Mouse (Mus musculus): Measurements from ENCODE around the gene Arxes2.

DNA sequence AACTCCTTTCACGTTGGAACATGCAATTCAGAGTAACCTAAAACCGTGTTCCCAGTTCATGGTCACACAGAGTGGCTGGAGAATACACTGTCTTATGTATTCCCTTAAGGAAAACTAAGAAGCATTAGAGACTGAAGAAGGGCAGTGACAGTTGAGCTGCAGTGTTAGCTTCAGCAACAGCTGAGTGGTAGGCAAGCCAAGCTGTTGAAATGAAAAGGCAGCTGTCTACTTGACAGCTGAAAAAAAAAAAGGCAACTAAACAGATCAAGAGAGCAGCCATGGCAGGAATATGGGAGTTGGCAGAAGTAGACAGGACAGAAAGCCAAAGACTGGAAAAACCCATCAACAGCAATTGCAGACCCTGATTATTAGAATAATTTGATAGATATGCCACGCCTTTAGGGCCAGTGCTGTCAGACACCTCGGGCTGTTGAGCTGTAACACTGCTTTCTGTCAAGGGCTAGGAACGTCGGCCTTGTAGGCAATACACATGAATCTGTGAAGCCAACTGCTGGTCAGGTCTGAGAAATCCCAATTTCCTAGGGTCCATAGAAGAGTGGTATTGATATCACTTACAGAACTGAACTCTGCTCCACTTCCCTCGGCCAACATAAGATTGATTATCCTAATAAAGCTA is 34.9 kb upstream of the Arxes2 start:
- no peak for TF ChIP-seq CTCF (conservative IDR thresholded peaks at IDR 0.05; ENCODE audit: low read length)
- TF ChIP-seq POU5F1 (IDR thresholded peaks at IDR 0.05; ENCODE audit: borderline replicate concordance, low read length): no peak
- TF ChIP-seq NANOG (IDR thresholded peaks at IDR 0.05; ENCODE audit: borderline replicate concordance, low read length): no peak

All from E14TG2a.4 (cell line).